12 mouse cellular contexts compared by ENCODE assay signal in genomic region chr12:54839815-54840214, GRCm38 (mm10).
"Had no signal": no experiment of that assay in that cellular context is flagged by ENCODE, and none has a peak within 500 bp of the region (broad histone marks: within the 10 kb centered on the region; RNA-seq: fewer than 3 reads in every experiment).

No protein-coding gene starts in this region.

- ATAC-seq: midbrain, embryonic 16.5 days had no signal

- H3K4me3 ChIP-seq: limb, embryonic 13.5 days; liver, embryonic 15.5 days; midbrain, embryonic 10.5 days; neural tube, embryonic 15.5 days had no signal

- H3K4me2 ChIP-seq: limb, embryonic 13.5 days; liver, embryonic 15.5 days; lung, embryonic 14.5 days; neural tube, embryonic 15.5 days had no signal

- H3K27me3 ChIP-seq: limb, embryonic 13.5 days; liver, embryonic 15.5 days; neural tube, embryonic 15.5 days had no signal

- H3K9me3 ChIP-seq: limb, embryonic 13.5 days; liver, embryonic 15.5 days; midbrain, embryonic 10.5 days; neural tube, embryonic 15.5 days had no signal

- H3K27ac ChIP-seq: limb, embryonic 13.5 days; liver, embryonic 15.5 days; midbrain, embryonic 10.5 days; neural tube, embryonic 15.5 days; stomach, postnatal 0 days had no signal

- H3K36me3 ChIP-seq: limb, embryonic 13.5 days; liver, embryonic 15.5 days; midbrain, embryonic 10.5 days; neural tube, embryonic 15.5 days had no signal

- DNase-seq: kidney, adult 18-20 months; kidney, postnatal 10 days; left cerebral cortex, postnatal 4 days; lung, embryonic 14.5 days; right cerebral cortex, adult 18-20 months; thymus, postnatal 4 days had no signal

- H3K9ac ChIP-seq: limb, embryonic 13.5 days; liver, embryonic 15.5 days; lung, embryonic 14.5 days; neural tube, embryonic 15.5 days had no signal
